Mouse (Mus musculus) heart, adult 2 months (tissue): ENCODE data around the gene Agps.

Experiments
- CTCF ChIP-seq: fragments of 200-600 bp; IDR thresholded peaks from 2 replicates; pipeline ENCODE4 v1.8.1; 2022; ENCODE audit warnings: antibody characterized with exemption, mild to moderate bottlenecking, moderate library complexity
- EP300 ChIP-seq: fragments of 200-500 bp; IDR thresholded peaks from 2 replicates; pipeline ENCODE4 v1.6.1; 2011; ENCODE audit warnings: low read depth, low read length, control low read depth; ENCODE audit not compliant: insufficient read depth
- POLR2A ChIP-seq: fragments of 200-500 bp; IDR thresholded peaks from 2 replicates; pipeline ENCODE4 v1.6.1; 2011; ENCODE audit warnings: mild to moderate bottlenecking, low read depth, low read length, control low read depth; ENCODE audit not compliant: insufficient read depth

DNA sequence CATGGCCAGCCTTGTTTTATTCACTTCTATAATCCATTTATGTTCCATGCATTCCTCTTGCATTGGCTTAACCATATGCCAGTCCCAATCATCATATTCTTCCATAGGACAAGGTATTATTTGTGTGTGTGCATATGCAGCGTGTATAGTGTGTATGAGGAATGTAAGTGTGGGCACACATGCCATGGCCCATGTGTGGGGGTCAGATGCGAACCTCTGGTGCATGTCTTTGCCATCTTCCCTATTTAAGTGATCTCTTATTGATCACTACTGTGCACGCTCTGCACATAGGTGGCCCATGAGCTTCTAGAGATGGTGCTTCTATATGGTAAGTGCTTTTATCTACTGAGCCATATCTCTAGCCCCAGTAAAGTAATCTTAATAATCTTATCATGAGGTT lies 12.2 kb upstream of the Agps start:
- TF ChIP-seq CTCF = no peak
- TF ChIP-seq POLR2A = no peak
- no peak for TF ChIP-seq EP300
